Mouse (Mus musculus): ENCODE results near the gene Gm10139. TPM values are rescaled to one million over a fixed set of nuclear protein-coding genes. Genes with fewer than 3 reads are reported as not detected.
"Not testable (repeated sequence)": the region's sequence is repeated elsewhere in the genome, so short reads cannot be mapped to it uniquely, and the experiment has no call there.

Gene Gm10139
- polyA plus RNA-seq (2015; fragmentation: Nextera tagmentation; extraction: Ambion mirVana) = not detected in 2 replicates

GRCm38 (mm10) chr13:65512378-65512777 lies at the start of gene Gm10139:
TSS of gene Gm10139 (plus strand) at chr13:65512678.
- not testable (repeated sequence) for H3K4me1 ChIP-seq (ENCODE audit: control insufficient read depth, insufficient read depth, low read length); H3K36me3 ChIP-seq (ENCODE audit: control insufficient read depth, insufficient read depth); H3K4me2 ChIP-seq (ENCODE audit: low read depth, low read length); H3K4me3 ChIP-seq (ENCODE audit: low read length); H3K9me3 ChIP-seq (replicated peaks; ENCODE audit: control insufficient read depth, low read length); ATAC-seq (replicated peaks; ENCODE audit: extremely low read depth, insufficient read depth, low FRiP score); H3K27me3 ChIP-seq (ENCODE audit: control insufficient read depth, insufficient read depth, low read length); H3K27ac ChIP-seq (ENCODE audit: low read length); H3K9ac ChIP-seq (ENCODE audit: low read length)
- WGBS = 64% methylated on average over 1 of the region's 3 CpGs

- H3K27me3 ChIP-seq (ENCODE audit: control insufficient read depth, insufficient read depth, low read length); H3K9ac ChIP-seq (ENCODE audit: low read length); H3K4me1 ChIP-seq (ENCODE audit: control insufficient read depth, insufficient read depth, low read length); H3K9me3 ChIP-seq (replicated peaks; ENCODE audit: control insufficient read depth, low read length); H3K4me3 ChIP-seq (ENCODE audit: low read length); H3K4me2 ChIP-seq (ENCODE audit: low read depth, low read length); H3K36me3 ChIP-seq (ENCODE audit: control insufficient read depth, insufficient read depth); ATAC-seq (replicated peaks; ENCODE audit: extremely low read depth, insufficient read depth, low FRiP score); H3K27ac ChIP-seq (ENCODE audit: low read length): not testable (repeated sequence)
- WGBS = 71% methylated on average over 4 of the region's 4 CpGs
Observed at GRCm38 (mm10) chr13:65557636-65558035, 45.2 kb downstream of the Gm10139 start.

Other genes starting within 250 kb of the Gm10139 start
- gene Zfp369, start 233.9 kb upstream of the Gm10139 start, polyA plus RNA-seq (2015; fragmentation: Nextera tagmentation; extraction: Ambion mirVana) = 8.4 and 8.7 TPM in 2 replicates